Mouse (Mus musculus): Measurements from ENCODE around the gene Dock2.

GRCm38 (mm10) chr11:34437446-34437845 is 346.2 kb downstream of the Dock2 start:
- TF ChIP-seq CTCF (IDR thresholded peaks at IDR 0.05; ENCODE audit: insufficient read depth, low read length) (no peak), POLR2A (IDR thresholded peaks at IDR 0.05; ENCODE audit: borderline replicate concordance, extremely low read depth, low read depth, low read length) (no peak)

All from lung, adult 2 months (tissue).